Mouse (Mus musculus) midbrain, embryonic 16.5 days (tissue): ENCODE measurements around the gene Impad1. TPM values are rescaled to one million over a fixed set of nuclear protein-coding genes. Genes with fewer than 3 reads are reported as not detected.

Source experiments
- ATAC-seq: fragments of 200-750 bp; cut with Nextera tagmentation; 2 replicates; pipeline ENCODE4 v1.8.0; 2017; ENCODE audit warnings: moderate TSS enrichment
- H3K27ac ChIP-seq: fragments of 300-500 bp; sonication (generic); 2 replicates; pipeline ENCODE4 v1.5.1; 2014; ENCODE audit warnings: mild to moderate bottlenecking, low read length, mixed read lengths
- H3K27me3 ChIP-seq: fragments of 300-500 bp; sonication (generic); 2 replicates; pipeline ENCODE4 v1.6.1; 2014; ENCODE audit warnings: low read depth, low read length, mixed read lengths; ENCODE audit not compliant: control insufficient read depth, insufficient read depth
- H3K36me3 ChIP-seq: fragments of 300-500 bp; sonication (generic); 2 replicates; pipeline ENCODE4 v1.6.1; 2014; ENCODE audit warnings: mild to moderate bottlenecking, low read length, moderate library complexity, mixed read lengths; ENCODE audit not compliant: control insufficient read depth, insufficient read depth
- H3K4me1 ChIP-seq: fragments of 300-500 bp; sonication (generic); 2 replicates; pipeline ENCODE4 v1.6.1; 2014; ENCODE audit warnings: mild to moderate bottlenecking, low read length, mixed read lengths; ENCODE audit not compliant: control insufficient read depth, insufficient read depth
- H3K4me2 ChIP-seq: fragments of 300-500 bp; sonication (generic); 2 replicates; pipeline ENCODE4 v1.6.1; 2014; ENCODE audit warnings: mild to moderate bottlenecking, low read length, mixed read lengths
- H3K4me3 ChIP-seq: fragments of 300-500 bp; sonication (generic); 2 replicates; pipeline ENCODE4 v1.5.1; 2014; ENCODE audit warnings: low read depth, mild to moderate bottlenecking, low read length, moderate library complexity, mixed read lengths
- H3K9ac ChIP-seq: fragments of 300-500 bp; sonication (generic); 2 replicates; pipeline ENCODE4 v1.6.1; 2014; ENCODE audit warnings: low read depth, low read length, mixed read lengths
- H3K9me3 ChIP-seq: fragments of 300-500 bp; sonication (generic); replicated peaks from 2 replicates; pipeline ENCODE4 v1.6.1; 2014; ENCODE audit warnings: mild to moderate bottlenecking, low read length, mixed read lengths; ENCODE audit not compliant: control insufficient read depth, poor library complexity, severe bottlenecking
- WGBS: fragments of 180-500 bp; shearing (Covaris S2); extraction: QIAGEN DNeasy Blood & Tissue Kit; methylation state at CpG from one replicate; pipeline ENCODE4 v1.1.7; 2014; 5-methylcytosine and 5-hydroxymethylcytosine counted together
- polyA plus RNA-seq: library from polyadenylated mRNA; unstranded; fragments of >200 nt; fragmentation: Nextera tagmentation; extraction: Ambion mirVana; gene quantifications from 2 replicates; pipeline ENCODE4 v1.2.1, GENCODE M21; 2015

Impad1 gene
- polyA plus RNA-seq: 40.3 and 41.7 TPM in 2 replicates

DNA sequence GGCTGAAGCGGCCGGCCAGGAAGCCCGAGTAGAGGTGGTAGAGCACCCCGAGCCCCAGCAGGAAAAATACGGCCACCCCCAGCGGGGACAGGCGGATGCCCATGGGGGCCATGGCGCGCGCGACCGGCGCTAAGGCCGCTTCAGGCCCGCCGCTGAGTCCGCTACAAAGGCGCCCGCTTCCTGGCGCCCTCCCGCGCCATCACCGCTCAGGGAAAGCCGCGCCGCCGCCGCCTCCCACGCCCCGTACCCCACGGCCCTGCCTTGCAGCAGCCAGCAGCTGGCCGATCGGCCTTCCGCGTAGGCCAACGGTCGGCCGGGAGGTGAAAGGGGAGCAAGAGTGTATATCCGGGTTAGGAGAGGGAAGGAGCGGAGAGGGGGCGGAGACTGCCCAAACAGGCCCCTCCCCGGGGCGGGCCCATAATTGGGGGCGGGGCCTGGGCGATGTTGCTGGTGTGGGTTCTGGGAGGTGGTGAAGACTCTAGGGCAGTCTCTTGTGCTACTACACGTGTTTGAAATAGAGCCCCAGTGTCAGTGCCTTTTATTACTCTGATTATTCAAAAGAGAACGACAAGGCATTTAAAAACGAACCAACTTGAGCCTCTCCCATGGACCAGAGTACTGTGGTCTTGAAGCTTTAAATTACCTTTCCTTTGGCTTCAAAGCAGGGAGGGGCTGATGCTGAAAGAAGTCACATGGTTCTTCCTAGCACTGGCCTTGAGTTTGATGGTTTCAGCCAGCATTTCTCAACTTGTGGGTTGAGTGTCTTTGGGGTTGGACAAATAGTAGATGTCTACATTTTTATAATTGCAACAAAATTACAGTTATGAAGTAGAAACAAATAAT is at the start of gene Impad1:
TSS of gene Impad1 (minus strand) at position 364 of the 843 bp plus-strand sequence.
- under 1% methylated on average over 40 of the region's 48 CpGs for WGBS
- H3K9ac ChIP-seq: peak within 1 kb of the TSS; percentile 99
- H3K27me3 ChIP-seq: no peaks in the 10 kb centered on the region
- peak within 1 kb of the TSS; percentile 98 for H3K4me3 ChIP-seq
- 0 out of 2 replicates have a peak, but pooled peaks cover 2% of the 10 kb centered on the region for H3K36me3 ChIP-seq
- peak; percentile 98 for ATAC-seq
- no peaks in the 10 kb centered on the region for H3K9me3 ChIP-seq
- H3K4me2 ChIP-seq: peak within 1 kb of the TSS; percentile 62
- H3K27ac ChIP-seq: peak within 1 kb of the TSS; percentile 88
- peaks cover 19% of the 10 kb centered on the region for H3K4me1 ChIP-seq

DNA sequence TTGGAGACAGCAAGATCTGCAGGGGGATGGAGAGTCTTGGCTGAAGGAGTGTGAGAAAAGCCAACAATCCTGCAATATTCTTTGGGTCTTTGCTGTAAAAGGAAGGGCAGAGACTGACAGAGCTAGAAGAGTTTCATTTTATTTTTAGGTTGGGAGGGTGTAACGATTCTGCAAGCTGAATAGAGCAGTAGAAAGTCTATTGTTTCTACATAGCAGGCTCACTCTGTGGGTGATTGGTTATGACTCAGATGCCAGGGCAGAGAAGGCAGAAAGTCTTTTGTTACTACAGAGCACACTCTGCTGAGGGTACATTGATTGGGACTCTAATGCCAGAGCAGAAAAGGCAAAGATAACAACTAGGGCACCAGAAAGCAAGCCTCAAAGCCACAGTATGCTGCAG is 47.0 kb upstream of the Impad1 start:
- Histone ChIP-seq H3K4me3 (no peak overlapping the region), H3K4me2 (no peak overlapping the region), H3K4me1 (no peaks in the 10 kb centered on the region), H3K9me3 (no peaks in the 10 kb centered on the region), H3K27ac (no peak overlapping the region), H3K9ac (no peak overlapping the region), H3K36me3 (no peaks in the 10 kb centered on the region), H3K27me3 (no peaks in the 10 kb centered on the region)
- 43% methylated on average over 1 of the region's 1 CpGs for WGBS
- 0 out of 2 replicates have a peak, but pooled peaks have one; percentile 5 for ATAC-seq

DNA sequence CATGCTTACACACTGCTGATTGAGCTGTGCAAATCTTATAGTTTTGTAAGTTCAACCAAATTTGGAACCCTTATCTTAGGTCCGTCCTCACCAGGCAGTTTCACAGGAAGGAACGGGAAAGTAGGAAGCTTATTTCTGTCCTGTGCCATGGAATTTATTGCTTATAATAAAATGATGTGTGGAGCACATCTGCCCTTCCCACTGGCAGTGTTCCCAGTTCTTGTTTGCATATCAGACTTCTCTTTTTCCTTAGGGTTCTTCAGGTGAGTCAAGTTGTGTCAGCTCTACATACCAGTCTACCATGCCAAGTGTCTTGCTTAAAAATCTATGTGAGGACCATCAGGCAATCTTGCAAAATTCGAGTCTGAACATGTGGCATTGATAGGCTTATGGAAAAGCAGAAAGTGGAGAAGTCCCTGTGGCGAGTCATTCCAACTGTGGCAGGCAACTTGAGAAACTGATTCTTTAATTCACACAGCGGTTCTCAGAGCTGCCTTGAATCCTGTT is 40.7 kb upstream of the Impad1 start:
- 84% methylated on average over 5 of the region's 5 CpGs for WGBS
- H3K27me3 ChIP-seq: no peaks in the 10 kb centered on the region
- H3K36me3 ChIP-seq: no peaks in the 10 kb centered on the region
- H3K4me1 ChIP-seq: no peaks in the 10 kb centered on the region
- H3K4me2 ChIP-seq: no peak overlapping the region
- no peaks in the 10 kb centered on the region for H3K9me3 ChIP-seq
- H3K27ac ChIP-seq: no peak overlapping the region
- no peak for ATAC-seq
- no peak overlapping the region for H3K9ac ChIP-seq
- no peak overlapping the region for H3K4me3 ChIP-seq

DNA sequence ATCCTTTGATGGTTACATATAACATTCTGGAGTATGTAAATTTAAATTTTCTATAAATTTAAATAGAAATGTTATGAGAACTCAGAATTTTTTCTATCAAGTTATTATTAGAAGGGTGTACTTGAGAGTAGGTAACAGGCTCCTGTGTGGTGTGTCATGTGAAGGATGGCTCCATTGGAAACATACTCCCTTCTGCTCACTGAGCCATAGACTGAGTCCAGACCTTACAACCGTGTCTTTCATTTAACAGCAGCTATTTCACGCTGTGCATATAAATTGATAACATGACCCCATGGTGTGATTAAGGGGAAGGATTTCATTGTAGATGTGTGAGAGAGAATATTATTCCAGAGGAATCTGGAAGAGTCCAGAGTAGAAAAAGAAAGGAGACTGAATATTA is 35.0 kb upstream of the Impad1 start:
- Histone ChIP-seq H3K4me1 (no peaks in the 10 kb centered on the region), H3K9ac (no peak overlapping the region), H3K4me3 (no peak overlapping the region), H3K27ac (no peak overlapping the region), H3K27me3 (no peaks in the 10 kb centered on the region), H3K4me2 (no peak overlapping the region), H3K9me3 (no peaks in the 10 kb centered on the region), H3K36me3 (no peaks in the 10 kb centered on the region)
- no peak for ATAC-seq
- 38% methylated on average over 2 of the region's 2 CpGs for WGBS

DNA sequence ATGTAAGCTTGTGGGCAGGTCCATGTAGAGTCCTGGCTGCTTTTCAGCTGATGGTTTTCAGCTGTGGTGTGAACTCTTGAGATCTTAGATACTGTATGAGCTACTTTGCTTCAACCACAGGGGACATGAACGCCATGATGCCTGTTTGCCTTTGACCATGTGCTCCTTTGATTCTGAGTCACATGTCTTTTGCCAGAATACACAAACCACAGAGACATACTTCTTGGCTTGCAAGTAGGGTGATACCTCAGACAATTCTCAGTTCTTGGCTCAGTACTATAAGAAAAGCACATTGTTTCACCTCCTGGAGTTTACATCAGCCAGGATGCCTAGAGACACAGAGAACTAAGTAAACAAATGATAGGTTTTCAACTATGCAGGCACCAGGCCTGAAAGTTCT is 29.0 kb upstream of the Impad1 start:
- 88% methylated on average over 1 of the region's 1 CpGs for WGBS
- Histone ChIP-seq H3K27ac (no peak overlapping the region), H3K36me3 (no peaks in the 10 kb centered on the region), H3K9ac (no peak overlapping the region), H3K4me3 (no peak overlapping the region), H3K27me3 (no peaks in the 10 kb centered on the region), H3K9me3 (no peaks in the 10 kb centered on the region), H3K4me1 (no peaks in the 10 kb centered on the region), H3K4me2 (no peak overlapping the region)
- ATAC-seq: no peak

DNA sequence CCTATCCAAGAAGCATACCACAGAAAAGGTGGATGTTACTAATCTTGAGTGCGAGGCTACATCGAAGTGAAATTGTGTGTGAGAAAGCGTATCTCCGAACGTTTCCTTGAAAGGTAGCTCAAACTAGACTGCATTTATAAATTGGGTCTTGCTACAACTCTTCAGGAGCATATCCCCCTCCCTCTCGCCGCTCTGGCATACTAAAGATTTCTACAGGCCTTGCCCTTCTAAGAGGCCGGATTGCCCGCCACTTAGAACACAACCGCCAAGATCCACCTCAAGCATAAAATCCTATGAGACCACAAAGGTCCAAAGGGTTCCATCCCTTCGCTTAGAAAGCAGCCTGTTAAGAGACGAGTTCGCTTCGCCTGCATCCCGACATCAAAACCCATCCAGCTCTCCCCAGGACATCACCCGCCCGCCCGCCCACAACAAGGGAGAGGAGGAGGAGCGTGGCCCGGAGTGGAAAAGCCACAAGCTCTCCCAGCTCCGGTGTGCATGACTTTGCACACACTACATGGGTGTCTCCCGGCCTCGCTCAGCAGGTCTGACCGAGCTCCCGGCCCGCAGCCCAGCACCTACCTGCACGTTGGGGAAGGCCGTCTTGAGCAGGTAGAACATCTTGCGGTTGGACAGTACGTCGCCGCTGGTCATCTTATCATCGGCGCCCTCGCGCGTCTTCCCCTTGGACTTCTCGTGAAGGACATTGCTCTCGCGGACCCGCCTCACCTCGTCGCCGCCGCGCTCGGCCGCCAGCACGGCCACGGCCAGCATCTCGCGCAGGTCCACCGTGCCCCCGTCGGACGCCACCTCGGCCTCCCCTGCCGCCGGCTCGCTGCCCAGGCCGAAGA is 789 bp downstream of the Impad1 start:
- peak overlapping the region; percentile 98 for H3K4me3 ChIP-seq
- H3K4me1 ChIP-seq: peaks cover 19% of the 10 kb centered on the region
- H3K9me3 ChIP-seq: no peaks in the 10 kb centered on the region
- no peaks in the 10 kb centered on the region for H3K27me3 ChIP-seq
- peak overlapping the region; percentile 62 for H3K4me2 ChIP-seq
- peak overlapping the region; percentile 99 for H3K9ac ChIP-seq
- 0 out of 2 replicates have a peak, but pooled peaks cover 3% of the 10 kb centered on the region for H3K36me3 ChIP-seq
- ATAC-seq: peak; percentile 85
- peak overlapping the region; percentile 88 for H3K27ac ChIP-seq
- WGBS: under 1% methylated on average over 61 of the region's 61 CpGs

DNA sequence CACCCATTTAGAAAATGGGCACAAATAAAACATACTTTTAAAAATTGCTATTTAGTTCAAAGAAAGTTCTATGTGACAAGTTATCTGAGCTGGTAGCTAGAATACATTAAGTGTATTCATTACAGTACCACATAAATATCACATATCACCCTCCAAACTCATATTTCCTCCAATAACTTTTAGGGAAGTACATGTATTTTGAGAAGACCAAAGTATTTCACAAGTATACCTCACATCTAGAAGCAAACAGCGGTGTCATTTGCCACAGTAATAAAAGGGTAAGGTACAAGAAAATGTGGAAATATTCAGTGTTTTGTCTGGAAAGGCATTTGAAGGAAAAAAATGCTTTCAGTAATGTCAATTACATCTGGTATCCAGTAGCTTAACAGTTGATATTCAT is 2.0 kb downstream of the Impad1 start:
- H3K27me3 ChIP-seq: no peaks in the 10 kb centered on the region
- no peaks in the 10 kb centered on the region; the same call in 1 of the 2 replicates for H3K9me3 ChIP-seq
- H3K36me3 ChIP-seq: 0 out of 2 replicates have a peak, but pooled peaks cover 3% of the 10 kb centered on the region
- no peak overlapping the region for H3K27ac ChIP-seq
- 90% methylated on average over 1 of the region's 1 CpGs for WGBS
- H3K4me1 ChIP-seq: peaks cover 19% of the 10 kb centered on the region
- ATAC-seq: no peak
- H3K9ac ChIP-seq: peak overlapping the region; percentile 99; the same call in 1 of the 2 replicates
- H3K4me3 ChIP-seq: peak overlapping the region; percentile 98
- peak overlapping the region; percentile 62 for H3K4me2 ChIP-seq

DNA sequence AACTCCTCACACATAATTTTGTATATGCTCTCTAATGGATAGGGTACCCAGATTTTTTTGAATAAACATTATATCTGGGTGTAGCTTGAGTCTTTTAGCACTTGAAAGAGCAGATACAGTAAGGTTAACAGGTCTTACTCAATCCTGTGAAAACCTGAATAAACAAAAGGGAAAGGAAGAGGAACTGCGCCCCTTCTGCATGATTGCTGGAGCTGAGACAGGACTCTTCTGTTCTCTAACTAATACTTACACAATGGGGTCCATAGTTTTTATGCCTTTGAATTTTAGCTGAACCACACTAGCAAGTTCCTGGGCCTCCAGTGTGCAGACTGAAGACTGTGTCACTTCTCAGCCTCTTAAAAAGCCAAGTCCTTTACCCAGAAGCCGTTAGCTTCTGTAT is 8.0 kb downstream of the Impad1 start:
- Histone ChIP-seq H3K4me1 (peaks cover 6% of the 10 kb centered on the region), H3K4me3 (no peak overlapping the region), H3K27me3 (no peaks in the 10 kb centered on the region), H3K9ac (no peak overlapping the region), H3K27ac (no peak overlapping the region), H3K36me3 (0 out of 2 replicates have a peak, but pooled peaks cover 8% of the 10 kb centered on the region), H3K4me2 (no peak overlapping the region), H3K9me3 (peaks cover 3% of the 10 kb centered on the region; the same call in 1 of the 2 replicates)
- 91% methylated on average over 2 of the region's 2 CpGs for WGBS
- ATAC-seq: no peak
